Mouse (Mus musculus): Measurements from ENCODE around the gene Prkar1a.
"Not testable (repeated sequence)": the region's sequence is repeated elsewhere in the genome, so short reads cannot be mapped to it uniquely, and the experiment has no call there.

Prkar1a gene

GRCm38 (mm10) chr11:109641498-109642222, 7.5 kb upstream of the Prkar1a start:
- DNase-seq (ENCODE audit: low spot score in 2 of 2), result peak in 1 of 2 experiments; percentile 11

- no peak for DNase-seq (ENCODE audit: low spot score in 2 of 2)
Observed at GRCm38 (mm10) chr11:109648510-109648909, 695 bp upstream of the Prkar1a start.

GRCm38 (mm10) chr11:109649975-109650701, 933 bp downstream of the Prkar1a start:
- peak; percentile 57 to 58 for DNase-seq (ENCODE audit: low spot score in 2 of 2)

DNA sequence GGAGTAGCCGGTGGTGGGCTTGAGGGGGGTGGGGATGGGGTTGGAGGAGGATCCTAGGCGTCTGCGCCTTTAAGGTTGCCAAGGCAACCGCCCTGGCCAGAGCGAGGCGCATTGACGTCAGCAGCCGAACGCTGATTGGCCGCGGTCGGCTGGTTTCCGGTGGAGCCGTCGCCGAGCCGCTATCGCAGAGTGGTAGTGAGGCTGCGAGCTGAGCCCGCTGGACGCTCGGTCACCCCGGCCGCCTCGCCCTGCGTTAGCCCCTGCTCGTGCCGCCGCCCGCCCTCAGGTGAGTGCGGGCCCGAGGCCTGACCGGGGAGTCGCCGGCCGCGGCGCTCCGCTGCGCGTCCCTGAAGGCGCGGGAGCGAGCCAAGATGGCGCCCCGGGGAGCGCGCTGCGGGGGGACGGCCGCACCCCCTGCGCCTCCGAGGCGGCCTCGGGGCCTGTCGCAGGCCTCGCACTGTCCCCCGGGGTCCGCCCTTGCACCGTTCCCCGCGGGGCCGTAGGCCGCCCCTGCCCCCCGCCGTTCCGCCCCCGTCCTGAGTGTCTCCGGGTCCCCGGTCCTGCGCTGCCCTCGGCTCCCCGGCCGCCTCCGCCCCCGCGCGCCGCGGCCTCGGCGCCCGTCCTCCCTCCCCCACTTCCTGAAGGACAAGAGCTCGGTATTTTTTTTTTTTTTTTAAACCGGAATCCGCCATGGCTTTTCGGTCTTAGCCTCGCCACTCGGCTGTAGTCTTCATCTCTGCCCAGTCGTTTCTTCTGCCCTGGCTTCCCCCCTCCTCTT, 1.8 kb downstream of the Prkar1a start:
- peak; percentile 88 to 91 for DNase-seq (ENCODE audit: low spot score in 2 of 2)

DNA sequence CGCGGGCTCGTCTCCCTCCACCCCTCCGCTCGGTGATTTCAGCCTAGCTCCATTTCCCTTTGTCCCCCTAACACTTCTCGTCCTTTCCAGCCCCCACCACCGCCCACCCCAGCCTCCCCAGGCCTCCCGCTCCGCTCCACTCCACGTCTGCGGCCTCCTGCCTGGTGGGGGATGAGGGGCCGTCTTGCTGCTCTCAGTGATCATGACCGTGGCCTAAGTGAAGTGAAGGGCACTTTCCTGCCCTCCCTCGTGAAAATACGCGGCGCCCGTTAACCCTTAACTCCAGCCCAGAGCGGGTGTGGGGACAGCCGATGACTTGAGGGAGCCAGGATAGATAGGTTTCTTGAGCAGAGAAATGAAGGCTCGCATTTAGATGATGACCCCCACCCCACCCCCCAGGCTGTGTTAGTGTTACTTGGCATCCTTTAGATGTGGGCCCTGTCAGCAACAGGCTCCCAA, 2.4 kb downstream of the Prkar1a start:
- peak in 1 of 2 experiments; percentile 15 for DNase-seq (ENCODE audit: low spot score in 2 of 2)

DNA sequence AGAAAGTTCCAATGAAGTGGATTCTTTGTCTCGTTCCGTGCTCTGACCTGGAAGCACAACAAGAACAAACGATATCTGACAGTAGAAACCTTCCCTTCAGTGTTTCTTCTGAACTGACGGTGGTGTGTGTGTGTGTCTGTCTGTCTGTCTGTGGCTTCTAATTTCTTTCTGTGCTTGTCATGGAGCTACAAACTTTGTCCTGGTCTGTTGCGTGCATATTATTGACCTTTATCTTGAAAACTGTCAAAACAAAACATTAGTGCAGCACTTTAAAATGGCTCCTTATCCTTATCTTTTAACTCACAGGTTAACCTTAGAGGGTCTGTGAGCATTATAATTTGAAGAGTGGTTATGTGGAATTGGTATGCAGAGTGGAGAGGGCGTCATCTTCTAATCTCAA, 3.3 kb downstream of the Prkar1a start:
- no peak for DNase-seq (ENCODE audit: low spot score in 2 of 2)

DNA sequence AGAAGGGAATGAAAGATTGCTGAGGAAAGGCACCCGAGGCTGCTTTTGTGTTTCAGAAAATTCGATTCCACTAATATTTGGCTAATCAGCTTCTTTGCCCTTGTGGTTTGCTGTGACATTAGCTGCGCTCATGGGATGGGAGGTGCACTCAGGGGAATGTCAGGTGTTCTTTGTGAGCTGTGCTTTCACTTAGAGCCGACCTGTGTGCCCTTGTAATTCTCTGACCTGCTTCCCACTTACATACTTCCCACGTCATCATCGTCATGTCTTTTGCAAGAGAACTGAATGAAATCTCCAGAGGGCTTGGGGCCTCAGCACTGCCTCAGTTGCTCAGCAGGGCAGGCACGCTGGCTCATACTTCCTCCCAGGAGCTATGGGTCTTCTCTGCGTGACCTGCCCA, 4.0 kb downstream of the Prkar1a start:
- no peak for DNase-seq (ENCODE audit: low spot score in 2 of 2)

DNA sequence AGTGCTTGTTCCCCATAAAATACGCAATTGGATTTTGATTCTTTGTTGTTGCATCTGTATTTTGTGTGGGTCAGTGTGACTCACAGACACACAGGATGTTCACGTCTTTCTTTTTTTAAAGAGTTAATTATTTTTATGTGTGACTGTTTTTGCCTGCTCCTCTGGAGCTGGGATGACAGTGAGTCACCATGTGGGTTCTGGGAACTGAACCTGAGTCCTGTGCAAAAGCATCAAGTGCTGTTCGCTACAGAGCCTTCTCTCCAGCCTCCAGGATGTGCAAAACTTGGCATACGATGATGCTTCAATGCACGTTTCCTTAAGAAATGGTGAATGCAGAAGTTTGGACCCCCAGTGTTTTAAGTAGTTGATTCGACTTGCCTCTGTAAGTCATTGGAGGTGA, 5.4 kb downstream of the Prkar1a start:
- no peak for DNase-seq (ENCODE audit: low spot score in 2 of 2)

DNA sequence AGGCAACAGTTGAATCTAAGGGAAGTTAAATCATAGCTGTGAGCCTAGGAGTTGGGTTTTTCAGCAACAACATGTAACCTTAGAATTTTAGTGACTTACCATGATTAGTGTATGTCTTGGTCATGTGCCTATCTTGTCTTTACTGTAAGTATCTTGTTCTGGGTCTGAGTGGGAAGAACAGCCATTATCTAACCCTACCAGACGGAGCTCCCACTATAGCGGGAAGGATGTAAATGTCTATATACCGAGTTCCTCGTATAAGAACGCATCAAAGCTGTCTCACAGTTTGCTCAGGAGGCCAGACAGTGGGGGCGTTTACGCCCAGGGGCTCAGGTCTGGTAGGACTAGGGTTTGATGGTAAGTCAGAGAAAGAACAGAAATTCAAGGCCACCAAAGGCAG, 7.0 kb downstream of the Prkar1a start:
- DNase-seq (ENCODE audit: low spot score in 2 of 2), result no peak

GRCm38 (mm10) chr11:109660526-109660925, 11.3 kb downstream of the Prkar1a start:
- not testable (repeated sequence) for DNase-seq (ENCODE audit: low spot score in 2 of 2)

- no peak for DNase-seq (ENCODE audit: low spot score in 2 of 2)
Observed at GRCm38 (mm10) chr11:109664293-109664692, 15.1 kb downstream of the Prkar1a start.

DNA sequence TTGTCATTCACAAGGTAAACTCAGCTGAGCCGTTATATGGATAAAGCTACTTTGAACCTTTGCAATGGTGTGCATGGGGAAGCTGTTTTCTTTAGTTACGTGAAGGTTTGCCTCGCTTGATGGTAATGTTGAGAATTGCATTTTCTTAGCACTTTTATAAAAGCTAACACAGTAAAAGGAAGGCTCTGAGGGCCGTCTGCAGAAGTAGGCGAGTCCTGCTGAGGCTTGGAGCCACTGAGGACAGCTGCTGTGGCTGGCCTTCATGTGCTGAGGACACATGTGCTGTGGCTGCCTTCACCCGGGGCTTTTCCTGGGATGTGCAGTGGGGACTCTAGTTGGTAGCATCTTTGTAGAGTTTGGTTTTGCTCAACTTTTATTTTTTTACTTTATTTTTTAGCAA, 16.2 kb downstream of the Prkar1a start:
- DNase-seq (ENCODE audit: low spot score in 2 of 2), result no peak

- DNase-seq (ENCODE audit: low spot score in 2 of 2), result no peak
Observed at GRCm38 (mm10) chr11:109666411-109666810, 17.2 kb downstream of the Prkar1a start.

- DNase-seq (ENCODE audit: low spot score in 2 of 2), result no peak
Observed at GRCm38 (mm10) chr11:109667371-109667770, 18.2 kb downstream of the Prkar1a start.

- no peak for DNase-seq (ENCODE audit: low spot score in 2 of 2)
Observed at GRCm38 (mm10) chr11:109668115-109668725, 19.0 kb downstream of the Prkar1a start.

DNA sequence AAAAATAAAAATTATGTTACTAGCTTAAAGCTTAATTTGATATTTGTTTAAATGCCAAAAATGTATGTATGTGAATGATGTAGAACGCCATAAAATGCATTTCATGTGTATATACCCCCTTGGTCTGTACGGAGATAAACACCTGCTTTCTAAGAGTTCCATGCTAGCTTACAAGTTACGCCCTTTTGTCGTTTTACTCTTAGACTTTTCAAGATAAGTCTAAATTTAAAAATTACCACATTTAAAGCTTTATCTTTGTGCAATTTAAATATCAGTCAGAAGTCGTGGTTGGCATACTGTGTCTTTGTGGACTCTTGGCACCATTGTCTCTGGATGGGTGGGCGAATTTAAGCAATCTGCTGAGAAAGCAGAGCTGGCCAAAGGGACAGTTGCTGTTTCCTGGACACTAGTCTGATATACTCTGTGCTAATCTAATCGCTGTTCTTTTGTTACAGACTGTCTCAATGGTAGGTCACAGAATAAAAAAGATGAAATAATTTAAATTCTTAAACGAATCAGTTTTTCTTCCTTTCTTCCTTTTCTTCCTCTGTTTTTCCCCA, 20.0 kb downstream of the Prkar1a start:
- DNase-seq (ENCODE audit: low spot score in 2 of 2), result no peak

DNA sequence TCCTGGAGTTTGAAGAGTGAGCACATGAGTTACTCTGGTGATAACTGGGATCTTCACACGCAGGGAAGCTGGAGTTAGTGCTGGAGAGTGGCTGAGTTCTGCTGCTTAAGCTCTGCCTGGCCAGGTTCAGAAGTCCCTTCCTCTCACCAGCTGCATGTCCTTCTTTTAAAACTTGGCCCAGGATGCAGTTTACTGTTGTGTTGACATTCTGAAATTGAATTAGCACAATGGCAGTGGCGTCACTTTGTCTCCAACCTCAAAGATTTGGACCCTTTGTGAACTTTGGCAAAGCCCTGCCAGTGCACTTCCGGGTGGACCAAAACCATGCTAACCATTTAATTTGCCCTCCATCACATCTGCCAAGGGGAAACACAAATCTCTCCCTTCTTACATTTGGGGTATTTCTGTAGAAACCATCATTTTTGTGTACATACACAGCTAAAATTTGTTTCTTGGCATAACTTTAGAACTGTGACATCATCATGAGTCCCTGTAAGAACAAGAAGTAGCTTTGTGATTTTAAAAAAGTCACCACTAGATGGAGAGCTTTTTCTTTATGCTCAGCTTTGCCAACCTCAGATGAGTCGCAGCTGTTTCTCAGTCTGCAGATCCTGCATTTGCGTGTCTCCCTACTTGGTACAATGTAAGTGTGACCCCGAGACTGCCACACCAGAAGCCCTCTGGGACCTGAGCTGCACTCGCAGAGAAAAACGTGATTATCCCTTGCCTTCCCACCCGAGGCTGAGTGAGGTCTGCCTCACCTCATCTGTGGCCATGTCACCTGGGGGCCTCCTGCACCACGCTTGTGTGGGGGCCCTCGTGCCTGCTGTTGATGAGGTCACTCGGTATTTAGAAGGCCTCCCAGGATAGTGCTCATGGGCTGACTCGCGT, 21.1 kb downstream of the Prkar1a start:
- no peak for DNase-seq (ENCODE audit: low spot score in 2 of 2)

GRCm38 (mm10) chr11:109671136-109672020, 22.2 kb downstream of the Prkar1a start:
- no peak for DNase-seq (ENCODE audit: low spot score in 2 of 2)

GRCm38 (mm10) chr11:109672021-109672324, 22.8 kb downstream of the Prkar1a start:
- DNase-seq (ENCODE audit: low spot score in 2 of 2), result no peak

DNA sequence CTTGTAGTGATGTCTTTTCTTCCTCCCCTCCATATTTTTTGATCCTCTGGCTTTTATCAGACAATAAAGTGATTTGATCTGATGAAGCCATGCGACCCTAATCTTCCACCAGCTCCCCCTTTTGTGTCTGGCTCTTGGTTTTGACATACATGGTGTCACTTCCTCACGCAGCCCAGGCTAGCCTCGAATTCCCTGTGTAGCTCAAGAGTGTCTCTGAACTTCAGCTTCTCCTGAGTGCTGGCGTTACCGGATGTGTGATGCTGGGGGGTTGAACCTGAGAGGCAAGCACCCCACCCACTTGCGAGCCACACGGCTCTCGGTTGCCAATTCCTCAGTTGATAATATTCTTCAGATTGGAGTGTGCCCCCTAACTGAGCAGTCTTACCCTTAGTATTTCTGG, 23.2 kb downstream of the Prkar1a start:
- DNase-seq (ENCODE audit: low spot score in 2 of 2), result no peak
